Mouse (Mus musculus) liver, postnatal 0 days (tissue): ENCODE data around the gene Sntb2.

ENCODE experiments used
- CTCF ChIP-seq: sonication (generic); IDR thresholded peaks from 2 replicates; pipeline ENCODE4 v1.5.1; 2016; ENCODE audit warnings: antibody characterized with exemption, low read depth
- EP300 ChIP-seq: IDR thresholded peaks from 2 replicates; pipeline ENCODE4 v1.6.1; 2016; ENCODE audit warnings: antibody characterized with exemption, low read depth, mild to moderate bottlenecking

- no peak for TF ChIP-seq EP300
- TF ChIP-seq CTCF, result no peak
Measured at GRCm38 (mm10) chr8:106906635-106907034, 28.9 kb upstream of the Sntb2 start.
